Mouse (Mus musculus) bone marrow, adult 2 months (tissue): Measurements from ENCODE around the gene Ccser1.

ENCODE experiments used
- CTCF ChIP-seq: fragments of 200-500 bp; IDR thresholded peaks from 2 replicates; pipeline ENCODE4 v1.5.1; 2011; ENCODE audit warnings: low read length, control low read depth; ENCODE audit not compliant: control insufficient read depth, insufficient read depth
- POLR2A ChIP-seq: fragments of 200-500 bp; IDR thresholded peaks from 2 replicates; pipeline ENCODE4 v1.6.1; 2011; ENCODE audit warnings: low read depth, mild to moderate bottlenecking, control low read depth, low read length, borderline replicate concordance; ENCODE audit not compliant: control insufficient read depth

DNA sequence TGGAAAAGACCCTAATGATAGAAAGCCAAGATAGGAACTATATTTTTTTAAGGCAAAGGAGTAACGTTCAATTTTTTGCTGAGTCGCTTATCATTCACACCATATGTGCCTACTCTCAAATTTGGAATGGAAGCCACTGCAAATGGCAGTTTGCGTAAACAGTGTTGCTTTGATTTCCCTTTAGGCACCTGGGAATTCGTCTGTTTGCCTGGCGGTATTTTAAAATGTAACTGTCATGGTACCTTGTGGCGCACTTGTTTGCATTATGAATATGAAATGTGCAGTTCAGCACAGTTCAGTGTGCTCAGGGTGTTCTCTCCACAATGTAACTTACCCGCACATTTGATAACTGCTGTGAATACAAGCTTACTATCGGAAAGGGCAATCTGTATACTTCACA is 387.8 kb downstream of the Ccser1 start:
- no peak for TF ChIP-seq CTCF
- TF ChIP-seq POLR2A: no peak
